Mouse (Mus musculus) stomach, postnatal 0 days (tissue): ENCODE measurements around the gene BC028528. TPM values are rescaled to one million over a fixed set of nuclear protein-coding genes. Genes with fewer than 3 reads are reported as not detected.
A peak's percentile ranks its signal among the peaks of the same experiment; 100 is the strongest.

ENCODE experiments used
- ATAC-seq: fragments of 200-750 bp; cut with Nextera tagmentation; 2 replicates; pipeline ENCODE4 v1.8.0; 2017; ENCODE audit not compliant: low FRiP score, low TSS enrichment
- DNase-seq: peaks from one replicate; pipeline ENCODE4 v3.0.0-alpha.2; 2016; ENCODE audit warnings: low spot score
- H3K27ac ChIP-seq: fragments of 300-500 bp; sonication (generic); replicated peaks from 2 replicates; pipeline ENCODE4 v1.5.1; 2014; ENCODE audit warnings: mild to moderate bottlenecking, control low read depth
- H3K27me3 ChIP-seq: fragments of 300-500 bp; sonication (generic); 2 replicates; pipeline ENCODE4 v1.6.1; 2014; ENCODE audit warnings: low read length; ENCODE audit not compliant: control insufficient read depth, insufficient read depth
- H3K36me3 ChIP-seq: fragments of 300-500 bp; sonication (generic); 2 replicates; pipeline ENCODE4 v1.6.1; 2014; ENCODE audit warnings: low read length, mixed read lengths; ENCODE audit not compliant: control insufficient read depth, insufficient read depth
- H3K4me1 ChIP-seq: fragments of 300-500 bp; sonication (generic); replicated peaks from 2 replicates; pipeline ENCODE4 v1.6.1; 2014; ENCODE audit warnings: antibody characterized with exemption; ENCODE audit not compliant: control insufficient read depth, insufficient read depth
- H3K4me2 ChIP-seq: fragments of 300-500 bp; sonication (generic); replicated peaks from 2 replicates; pipeline ENCODE4 v1.6.1; 2014; ENCODE audit warnings: low read depth, mild to moderate bottlenecking, control low read depth, moderate library complexity
- H3K4me3 ChIP-seq: fragments of 300-500 bp; sonication (generic); 2 replicates; pipeline ENCODE4 v1.5.1; 2014; ENCODE audit warnings: low read depth, low read length, control low read depth
- H3K9ac ChIP-seq: fragments of 300-500 bp; sonication (generic); 2 replicates; pipeline ENCODE4 v1.6.1; 2014; ENCODE audit warnings: mild to moderate bottlenecking, low read length, control low read depth, mixed read lengths
- H3K9me3 ChIP-seq: fragments of 300-500 bp; sonication (generic); 2 replicates; pipeline ENCODE4 v1.6.1; 2016; ENCODE audit warnings: low read length; ENCODE audit not compliant: control insufficient read depth
- CTCF ChIP-seq: IDR thresholded peaks from 2 replicates; pipeline ENCODE4 v1.5.1; 2016; ENCODE audit warnings: antibody characterized with exemption, low read depth, mild to moderate bottlenecking, moderate library complexity
- EP300 ChIP-seq: optimal IDR thresholded peaks from 2 replicates; pipeline ENCODE3; 2016; ENCODE audit warnings: antibody characterized with exemption
- WGBS: fragments of 180-500 bp; shearing (Covaris S2); extraction: QIAGEN DNeasy Blood & Tissue Kit; methylation state at CpG from one replicate; pipeline ENCODE4 v1.1.7; 2014; 5-methylcytosine and 5-hydroxymethylcytosine counted together
- polyA plus RNA-seq: library from polyadenylated mRNA; unstranded; fragments of >200 nt; fragmentation: Nextera tagmentation; extraction: Ambion mirVana; gene quantifications from 2 replicates; pipeline ENCODE4 v1.2.1, GENCODE M21; 2015

The BC028528 gene
- polyA plus RNA-seq, 1 experiment from 2014 or later = 14.8 TPM

DNA sequence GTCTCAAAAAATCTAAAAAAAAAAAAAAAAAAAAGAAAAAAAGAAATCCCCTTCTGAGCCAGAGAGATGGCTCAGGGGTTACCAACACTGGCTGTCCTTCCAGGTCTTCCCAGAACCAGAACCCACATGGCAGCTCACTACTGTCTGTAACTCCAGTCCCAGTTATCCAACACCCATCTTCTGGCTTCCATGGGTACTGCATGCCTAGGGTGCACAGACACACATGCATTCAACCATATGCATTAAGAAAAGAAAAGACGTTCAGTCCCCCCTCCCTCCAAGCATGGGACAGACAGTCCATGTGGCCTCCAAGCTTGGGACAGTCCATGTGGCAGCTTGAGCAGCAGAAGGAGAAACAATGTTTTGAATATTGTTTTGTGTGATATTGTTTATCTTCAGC, 40.4 kb upstream of the BC028528 start:
- H3K4me1 ChIP-seq = no peaks in the 10 kb centered on the region
- no peak overlapping the region for H3K4me2 ChIP-seq
- H3K27ac ChIP-seq = no peak overlapping the region
- ATAC-seq = no peak
- no peaks in the 10 kb centered on the region for H3K27me3 ChIP-seq
- H3K9ac ChIP-seq = no peak overlapping the region
- TF ChIP-seq EP300 = no peak
- peak; percentile 32 for TF ChIP-seq CTCF
- WGBS = 63% methylated on average over 1 of the region's 1 CpGs
- H3K9me3 ChIP-seq = no peaks in the 10 kb centered on the region
- no peak for DNase-seq
- H3K36me3 ChIP-seq = peaks cover 2% of the 10 kb centered on the region; the same call in 1 of the 2 replicates
- no peak overlapping the region for H3K4me3 ChIP-seq

DNA sequence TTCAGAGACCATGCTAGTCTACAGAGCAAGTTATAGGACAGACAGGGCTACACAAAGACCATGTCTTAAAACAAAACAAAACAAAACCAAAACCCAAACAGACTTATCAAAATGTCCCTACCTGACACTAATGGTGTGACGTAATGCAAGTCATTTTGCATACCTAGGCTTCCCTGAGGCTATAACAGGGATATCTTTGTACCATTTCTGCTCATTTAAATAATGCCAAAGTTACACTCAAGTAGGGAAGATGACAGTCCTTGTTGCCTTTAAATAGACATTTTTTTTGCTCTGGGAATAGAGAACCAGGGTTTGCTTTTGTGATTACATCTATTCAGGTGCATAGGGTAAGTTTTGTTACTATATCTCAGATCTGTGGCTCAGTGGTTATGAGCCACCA, 39.7 kb upstream of the BC028528 start:
- Histone ChIP-seq H3K4me1 (no peaks in the 10 kb centered on the region), H3K9ac (no peak overlapping the region), H3K9me3 (no peaks in the 10 kb centered on the region), H3K4me2 (no peak overlapping the region), H3K27me3 (no peaks in the 10 kb centered on the region), H3K36me3 (no peaks in the 10 kb centered on the region), H3K27ac (no peak overlapping the region), H3K4me3 (no peak overlapping the region)
- 77% methylated on average over 1 of the region's 1 CpGs for WGBS
- DNase-seq = no peak
- TF ChIP-seq CTCF (no peak), EP300 (no peak)
- no peak for ATAC-seq

DNA sequence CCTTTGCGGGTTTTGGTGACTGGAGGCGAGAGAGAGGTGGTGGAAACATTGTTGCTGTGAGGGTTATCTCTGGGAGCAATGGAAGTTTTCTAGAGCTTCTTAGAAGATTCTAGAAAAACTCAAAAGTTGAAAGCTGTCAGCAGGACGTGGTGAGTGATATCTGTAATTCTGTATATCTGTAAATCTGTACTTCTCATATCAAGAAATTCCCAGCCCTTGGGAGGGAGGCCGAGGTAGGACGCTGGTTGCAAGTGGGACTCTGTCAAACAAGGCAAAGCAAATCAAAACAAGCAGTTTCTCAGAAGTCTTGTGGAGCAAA, 38.6 kb upstream of the BC028528 start:
- peak overlapping the region; percentile 90 for H3K27ac ChIP-seq
- no peaks in the 10 kb centered on the region for H3K27me3 ChIP-seq
- peak overlapping the region; percentile 89 for H3K4me3 ChIP-seq
- DNase-seq (no peak), ATAC-seq (no peak)
- WGBS = under 1% methylated on average over 5 of the region's 5 CpGs
- no peak for TF ChIP-seq EP300
- TF ChIP-seq CTCF = no peak
- H3K4me1 ChIP-seq = no peaks in the 10 kb centered on the region
- no peaks in the 10 kb centered on the region for H3K9me3 ChIP-seq
- H3K9ac ChIP-seq = peak overlapping the region; percentile 94
- H3K4me2 ChIP-seq = peak overlapping the region; percentile 68
- no peaks in the 10 kb centered on the region for H3K36me3 ChIP-seq

DNA sequence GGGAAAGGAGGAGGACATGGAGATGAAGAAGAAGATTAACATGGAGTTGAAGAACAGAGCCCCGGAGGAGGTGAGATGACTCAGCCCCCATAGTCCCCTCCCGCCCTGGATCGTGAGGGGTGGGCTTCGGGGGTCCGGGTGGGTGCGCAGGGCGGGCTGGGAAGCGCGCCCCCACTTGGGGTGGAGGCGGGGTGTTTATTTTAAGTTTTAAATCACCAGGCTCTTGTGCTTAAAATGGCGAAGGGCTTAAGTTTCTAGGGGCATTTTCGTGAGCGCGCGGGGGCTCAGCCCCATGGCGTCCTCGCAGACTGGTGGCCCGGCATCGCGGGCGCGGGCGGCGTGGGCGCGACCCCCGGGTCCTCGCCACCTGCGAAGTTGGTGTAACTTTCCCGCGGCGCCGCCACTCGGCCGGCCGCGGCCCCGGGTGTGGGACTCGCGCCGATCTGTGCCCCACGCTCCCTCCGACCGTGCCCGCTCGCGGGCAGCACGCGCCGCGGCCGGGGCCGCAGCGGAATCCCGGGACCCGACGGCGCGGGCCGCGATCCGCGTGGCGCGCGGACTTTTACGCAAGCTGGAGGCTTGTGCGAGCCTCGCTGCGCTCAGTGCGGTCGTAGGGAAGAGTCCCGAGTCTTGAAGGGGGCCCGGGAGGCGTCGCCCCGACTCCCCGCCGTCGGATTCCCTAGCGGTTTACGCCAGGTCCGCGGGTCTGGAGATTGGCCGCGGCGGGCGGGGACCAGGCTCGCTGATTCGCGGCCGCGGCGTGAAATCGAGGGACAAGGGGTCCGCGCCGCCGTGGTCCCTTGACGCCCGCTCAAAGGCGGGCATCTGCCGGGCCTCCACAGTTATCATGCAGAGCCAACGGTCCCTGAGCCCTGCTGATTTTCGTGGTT, 38.0 kb upstream of the BC028528 start:
- Histone ChIP-seq H3K9ac (peak overlapping the region; percentile 94), H3K4me3 (peak overlapping the region; percentile 89), H3K4me1 (no peaks in the 10 kb centered on the region), H3K36me3 (no peaks in the 10 kb centered on the region), H3K4me2 (peak overlapping the region; percentile 68), H3K27ac (peak overlapping the region; percentile 90), H3K9me3 (no peaks in the 10 kb centered on the region), H3K27me3 (no peaks in the 10 kb centered on the region)
- WGBS = under 1% methylated on average over 88 of the region's 105 CpGs
- ATAC-seq (peak; percentile 25), DNase-seq (peak; percentile 70)
- TF ChIP-seq CTCF (peak; percentile 22; the same call in 1 of the 2 replicates), EP300 (no peak)

DNA sequence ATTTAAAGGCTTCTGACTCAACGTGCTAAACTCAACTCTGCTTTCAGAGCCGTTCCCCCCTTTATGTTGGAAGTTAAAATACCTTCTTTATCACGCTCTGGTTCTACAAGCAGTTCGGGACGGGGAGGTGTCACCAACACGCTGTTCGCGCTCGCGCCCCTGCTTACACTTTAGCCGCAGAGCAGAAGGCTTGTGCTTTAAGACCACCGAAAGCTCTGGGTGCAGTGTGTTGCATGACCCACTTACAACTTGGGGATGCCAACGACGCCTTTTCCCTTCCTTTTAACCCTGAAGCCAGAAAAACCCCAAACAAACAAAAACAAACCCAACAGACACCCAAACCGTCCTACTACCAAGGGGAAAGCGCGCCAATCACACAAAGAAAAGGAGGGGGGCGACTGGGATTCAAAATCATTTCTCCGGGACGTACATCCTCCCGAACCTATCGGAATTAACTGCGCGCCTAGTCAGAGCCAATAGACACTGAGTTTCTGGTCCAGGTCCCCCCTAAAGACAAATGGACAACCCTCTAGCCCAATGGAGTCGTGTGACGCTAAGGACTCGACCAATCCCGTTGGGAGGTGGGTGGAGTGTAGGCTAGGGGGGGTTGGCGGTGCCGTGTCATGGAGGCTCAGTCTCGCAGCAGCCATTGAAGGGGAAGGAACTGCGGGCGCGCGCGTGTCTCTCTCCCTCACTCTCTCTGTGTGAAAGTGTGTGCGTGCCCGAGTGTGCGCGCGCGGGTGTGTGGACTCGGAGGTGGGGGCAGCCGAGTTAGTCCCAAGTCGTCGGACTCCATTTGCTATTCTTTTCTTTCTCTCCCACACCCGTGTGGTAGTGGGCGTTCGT, 37.1 kb upstream of the BC028528 start, which contains the start of gene Anp32e:
TSS of gene Anp32e (plus strand) at position 589 of the 846 bp plus-strand sequence.
- Histone ChIP-seq H3K4me2 (peak within 1 kb of the TSS; percentile 68), H3K4me3 (peak within 1 kb of the TSS; percentile 89), H3K4me1 (no peaks in the 10 kb centered on the region), H3K36me3 (no peaks in the 10 kb centered on the region), H3K9ac (peak within 1 kb of the TSS; percentile 94), H3K27ac (peak within 1 kb of the TSS; percentile 90), H3K9me3 (no peaks in the 10 kb centered on the region), H3K27me3 (no peaks in the 10 kb centered on the region)
- WGBS = under 1% methylated on average over 49 of the region's 49 CpGs
- peak; percentile 97 for DNase-seq
- no peak for TF ChIP-seq CTCF
- peak; percentile 96 for TF ChIP-seq EP300
- peak; percentile 100 for ATAC-seq
